20 mouse cellular contexts compared by ENCODE assay signal in the genomic region with DNA sequence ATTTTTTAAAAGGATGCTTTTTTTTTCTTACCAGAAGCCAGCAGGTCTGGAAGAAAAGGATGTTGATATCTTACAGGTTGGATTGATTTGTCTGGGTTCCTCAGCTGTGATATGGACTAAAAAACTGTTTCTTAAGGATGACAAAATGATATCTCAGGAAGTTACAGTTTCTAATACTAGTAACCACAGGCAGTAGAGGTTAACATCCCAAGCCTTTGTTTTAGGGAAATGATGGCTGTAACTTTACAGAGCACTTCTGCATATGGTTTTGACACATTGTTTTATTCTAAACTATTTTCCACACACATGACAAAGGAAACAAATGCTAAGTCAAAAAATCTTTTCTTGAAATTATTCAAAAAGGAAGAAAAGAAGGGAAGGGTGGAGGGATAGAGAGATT.
DNase-seq lines count a peak whose midpoint lies in the region; ATAC-seq lines count a peak whose summit lies in the region.
"Had no signal": no experiment of that assay in that cellular context is flagged by ENCODE, and none has a peak within 500 bp of the region (broad histone marks: within the 10 kb centered on the region; RNA-seq: fewer than 3 reads in every experiment).

No protein-coding gene starts in this region.

- peak; percentile 56; the same call in 1 of the 2 replicates for ATAC-seq in common myeloid progenitor, adult 5-6 weeks (replicated peaks; ENCODE audit: low read depth, poor library complexity, severe bottlenecking)
- ATAC-seq in megakaryocyte, adult 5-6 weeks (ENCODE audit: poor library complexity, severe bottlenecking) = peak; percentile 51
- ATAC-seq in cerebellum, adult (ENCODE audit: insufficient number of reproducible peaks, low FRiP score, low TSS enrichment) = no peak
- ATAC-seq: activated CD4-positive, CD25-positive, alpha-beta regulatory T cell, adult 4 months; CD4-positive, CD25-positive, alpha-beta regulatory T cell, adult 4 months; forebrain, embryonic 13.5 days; forebrain, embryonic 15.5 days; forebrain, postnatal 0 days; Patski had no signal

- no peak for DNase-seq in cerebellum, adult 9-11 months
- no peak for DNase-seq in cerebellum, postnatal 36 days
- DNase-seq: adrenal gland, adult 8-10 months; adrenal gland, postnatal 14 days; adrenal gland, postnatal 36 days; B cell, adult 2 months; cerebellum, adult 11 months; cerebellum, adult 18-20 months; cerebellum, adult 8-10 months; cerebellum, postnatal 10 days; cerebellum, postnatal 25 days; forebrain, postnatal 0 days had no signal
